Mouse (Mus musculus): ENCODE results near the gene Olfr312. TPM values are rescaled to one million over a fixed set of nuclear protein-coding genes. Genes with fewer than 3 reads are reported as not detected.
"Not testable (repeated sequence)": the region's sequence is repeated elsewhere in the genome, so short reads cannot be mapped to it uniquely, and the experiment has no call there.

The Olfr312 gene
- polyA plus RNA-seq, 1 experiment = not detected

- no peak for DNase-seq
- Histone ChIP-seq H3K4me1 (ENCODE audit: control insufficient read depth, insufficient read depth, low read length) (no peaks in the 10 kb centered on the region), H3K27ac (ENCODE audit: insufficient read depth, low read depth, low read length) (no peak overlapping the region), H3K36me3 (ENCODE audit: control insufficient read depth, insufficient read depth, low read length) (no peaks in the 10 kb centered on the region), H3K27me3 (replicated peaks; ENCODE audit: control insufficient read depth, insufficient read depth, low read length) (no peaks in the 10 kb centered on the region), H3K4me3 (ENCODE audit: insufficient read depth, low read depth, low read length) (no peak overlapping the region)
- TF ChIP-seq CTCF (conservative IDR thresholded peaks at IDR 0.05; ENCODE audit: insufficient read depth, insufficient read length, low read depth, low read length) = peak; percentile 50
- TF ChIP-seq POLR2A (IDR thresholded peaks at IDR 0.05; ENCODE audit: low read depth, low read length) = no peak
- WGBS = 13% methylated on average over 1 of the region's 1 CpGs
These were observed 17.0 kb upstream of the Olfr312 start for GRCm38 (mm10) chr11:58812001-58812400.

GRCm38 (mm10) chr11:58814700-58815099, 14.3 kb upstream of the Olfr312 start, which contains the start of gene Olfr313:
Gene Olfr313 (plus strand): TSS chr11:58815000.
- H3K4me1 ChIP-seq (ENCODE audit: control insufficient read depth, insufficient read depth, low read length); H3K36me3 ChIP-seq (ENCODE audit: control insufficient read depth, insufficient read depth, low read length); H3K27ac ChIP-seq (ENCODE audit: insufficient read depth, low read depth, low read length); H3K27me3 ChIP-seq (replicated peaks; ENCODE audit: control insufficient read depth, insufficient read depth, low read length); DNase-seq; H3K4me3 ChIP-seq (ENCODE audit: insufficient read depth, low read depth, low read length): not testable (repeated sequence)
- WGBS = 54% methylated on average over 1 of the region's 1 CpGs

- 86% methylated on average over 1 of the region's 1 CpGs for WGBS
These were observed 13.4 kb upstream of the Olfr312 start for GRCm38 (mm10) chr11:58815676-58816075.

GRCm38 (mm10) chr11:58829764-58830163, 727 bp downstream of the Olfr312 start:
- DNase-seq = no peak
- H3K27me3 ChIP-seq (replicated peaks; ENCODE audit: control insufficient read depth, insufficient read depth, low read length) = no peaks in the 10 kb centered on the region
- H3K4me1 ChIP-seq (ENCODE audit: control insufficient read depth, insufficient read depth, low read length) = no peaks in the 10 kb centered on the region
- no peak overlapping the region for H3K4me3 ChIP-seq (ENCODE audit: insufficient read depth, low read depth, low read length)
- H3K27ac ChIP-seq (ENCODE audit: insufficient read depth, low read depth, low read length) = no peak overlapping the region
- WGBS = 65% methylated on average over 3 of the region's 3 CpGs
- TF ChIP-seq CTCF (conservative IDR thresholded peaks at IDR 0.05; ENCODE audit: insufficient read depth, insufficient read length, low read depth, low read length) (no peak), POLR2A (IDR thresholded peaks at IDR 0.05; ENCODE audit: low read depth, low read length) (no peak)
- H3K36me3 ChIP-seq (ENCODE audit: control insufficient read depth, insufficient read depth, low read length) = no peaks in the 10 kb centered on the region

More at GRCm38 (mm10) chr11:58815676-58816075, 13.4 kb upstream of the Olfr312 start:
- H3K27ac ChIP-seq (ENCODE audit: insufficient read depth, low read depth, low read length) = no peak overlapping the region
- DNase-seq = no peak
- H3K4me1 ChIP-seq (ENCODE audit: control insufficient read depth, insufficient read depth, low read length) = no peaks in the 10 kb centered on the region
- TF ChIP-seq CTCF (conservative IDR thresholded peaks at IDR 0.05; ENCODE audit: insufficient read depth, insufficient read length, low read depth, low read length) = no peak
- no peak for TF ChIP-seq POLR2A (IDR thresholded peaks at IDR 0.05; ENCODE audit: low read depth, low read length)
- H3K36me3 ChIP-seq (ENCODE audit: control insufficient read depth, insufficient read depth, low read length) = no peaks in the 10 kb centered on the region
- no peaks in the 10 kb centered on the region for H3K27me3 ChIP-seq (replicated peaks; ENCODE audit: control insufficient read depth, insufficient read depth, low read length)
- no peak overlapping the region for H3K4me3 ChIP-seq (ENCODE audit: insufficient read depth, low read depth, low read length)

GRCm38 (mm10) chr11:58832541-58832940, 3.5 kb downstream of the Olfr312 start:
- 73% methylated on average over 3 of the region's 3 CpGs for WGBS
- DNase-seq; H3K27me3 ChIP-seq (replicated peaks; ENCODE audit: control insufficient read depth, insufficient read depth, low read length); H3K4me1 ChIP-seq (ENCODE audit: control insufficient read depth, insufficient read depth, low read length); H3K36me3 ChIP-seq (ENCODE audit: control insufficient read depth, insufficient read depth, low read length); H3K4me3 ChIP-seq (ENCODE audit: insufficient read depth, low read depth, low read length); H3K27ac ChIP-seq (ENCODE audit: insufficient read depth, low read depth, low read length): not testable (repeated sequence)

- not testable (repeated sequence) for H3K4me1 ChIP-seq (ENCODE audit: control insufficient read depth, insufficient read depth, low read length); H3K4me3 ChIP-seq (ENCODE audit: insufficient read depth, low read depth, low read length); H3K27ac ChIP-seq (ENCODE audit: insufficient read depth, low read depth, low read length); H3K27me3 ChIP-seq (replicated peaks; ENCODE audit: control insufficient read depth, insufficient read depth, low read length); H3K36me3 ChIP-seq (ENCODE audit: control insufficient read depth, insufficient read depth, low read length); DNase-seq
These were observed 9.9 kb downstream of the Olfr312 start, which contains the start of gene Olfr311 for GRCm38 (mm10) chr11:58838951-58839350. Gene Olfr311 (plus strand): TSS chr11:58839251.

GRCm38 (mm10) chr11:58846919-58847461, 18.0 kb downstream of the Olfr312 start, which contains the start of gene Gm12258:
Gene Gm12258 (plus strand): TSS chr11:58847158.
- H3K27ac ChIP-seq (ENCODE audit: insufficient read depth, low read depth, low read length) = peak within 1 kb of the TSS; percentile 26; the same call in 1 of the 2 replicates
- H3K4me1 ChIP-seq (ENCODE audit: control insufficient read depth, insufficient read depth, low read length) = no peaks in the 10 kb centered on the region
- under 1% methylated on average over 24 of the region's 24 CpGs for WGBS
- peak; percentile 99 for DNase-seq
- TF ChIP-seq CTCF (conservative IDR thresholded peaks at IDR 0.05; ENCODE audit: insufficient read depth, insufficient read length, low read depth, low read length) (no peak), POLR2A (IDR thresholded peaks at IDR 0.05; ENCODE audit: low read depth, low read length) (no peak)
- peak within 1 kb of the TSS; percentile 99 for H3K4me3 ChIP-seq (ENCODE audit: insufficient read depth, low read depth, low read length)
- no peaks in the 10 kb centered on the region; the same call in 1 of the 2 replicates for H3K36me3 ChIP-seq (ENCODE audit: control insufficient read depth, insufficient read depth, low read length)
- H3K27me3 ChIP-seq (replicated peaks; ENCODE audit: control insufficient read depth, insufficient read depth, low read length) = no peaks in the 10 kb centered on the region

- no peak for TF ChIP-seq POLR2A (IDR thresholded peaks at IDR 0.05; ENCODE audit: low read depth, low read length)
- no peak for TF ChIP-seq CTCF (conservative IDR thresholded peaks at IDR 0.05; ENCODE audit: insufficient read depth, insufficient read length, low read depth, low read length)
- DNase-seq = no peak
- Histone ChIP-seq H3K27me3 (replicated peaks; ENCODE audit: control insufficient read depth, insufficient read depth, low read length) (no peaks in the 10 kb centered on the region), H3K4me3 (ENCODE audit: insufficient read depth, low read depth, low read length) (peak overlapping the region; percentile 99), H3K36me3 (ENCODE audit: control insufficient read depth, insufficient read depth, low read length) (no peaks in the 10 kb centered on the region; the same call in 1 of the 2 replicates), H3K27ac (ENCODE audit: insufficient read depth, low read depth, low read length) (no peak overlapping the region), H3K4me1 (ENCODE audit: control insufficient read depth, insufficient read depth, low read length) (no peaks in the 10 kb centered on the region)
- 43% methylated on average over 9 of the region's 9 CpGs for WGBS
These were observed 18.6 kb downstream of the Olfr312 start for GRCm38 (mm10) chr11:58847636-58848035.

All from kidney, adult 2 months (tissue).